Mouse (Mus musculus) fibroblast of lung, adult 2 months (primary cell): ENCODE measurements around the gene Nipbl.
"Not testable (repeated sequence)": the region's sequence is repeated elsewhere in the genome, so short reads cannot be mapped to it uniquely, and the experiment has no call there.

Experiments used
- DNase-seq: peaks from one replicate; pipeline ENCODE4 v3.0.0-alpha.2; 2011; ENCODE audit warnings: low read depth

Gene Nipbl

GRCm38 (mm10) chr15:8443926-8444889, at the start of gene Nipbl:
TSS of gene Nipbl (minus strand) at chr15:8444463.
- DNase-seq: peak; percentile 73

GRCm38 (mm10) chr15:8485261-8485660, 41.0 kb upstream of the Nipbl start:
- DNase-seq: no peak

GRCm38 (mm10) chr15:8469006-8469575, 24.8 kb upstream of the Nipbl start:
- no peak for DNase-seq

GRCm38 (mm10) chr15:8463521-8463920, 19.3 kb upstream of the Nipbl start:
- no peak for DNase-seq

GRCm38 (mm10) chr15:8462780-8463179, 18.5 kb upstream of the Nipbl start:
- DNase-seq: no peak

- no peak for DNase-seq
These were observed 16.6 kb upstream of the Nipbl start for GRCm38 (mm10) chr15:8460871-8461270.

- no peak for DNase-seq
These were observed 15.7 kb upstream of the Nipbl start for GRCm38 (mm10) chr15:8459979-8460378.

- DNase-seq: not testable (repeated sequence)
These were observed 12.0 kb upstream of the Nipbl start for GRCm38 (mm10) chr15:8456223-8456622.

GRCm38 (mm10) chr15:8455486-8455885, 11.2 kb upstream of the Nipbl start:
- DNase-seq: no peak

- DNase-seq: no peak
These were observed 6.8 kb upstream of the Nipbl start for GRCm38 (mm10) chr15:8451071-8451470.

GRCm38 (mm10) chr15:8447193-8447767, 3.0 kb upstream of the Nipbl start:
- DNase-seq: no peak

- DNase-seq: peak; percentile 47
These were observed 2.2 kb upstream of the Nipbl start for GRCm38 (mm10) chr15:8446435-8446834.

- no peak for DNase-seq
These were observed 1.7 kb upstream of the Nipbl start for GRCm38 (mm10) chr15:8445951-8446419.

- DNase-seq: peak; percentile 77
These were observed 781 bp upstream of the Nipbl start for GRCm38 (mm10) chr15:8444890-8445597.

- no peak for DNase-seq
These were observed 916 bp downstream of the Nipbl start for GRCm38 (mm10) chr15:8443168-8443925.

- no peak for DNase-seq
These were observed 1.5 kb downstream of the Nipbl start for GRCm38 (mm10) chr15:8442761-8443160.

- DNase-seq: no peak
These were observed 2.1 kb downstream of the Nipbl start for GRCm38 (mm10) chr15:8442156-8442555.

- DNase-seq: no peak
These were observed 10.9 kb downstream of the Nipbl start for GRCm38 (mm10) chr15:8433239-8433947.

GRCm38 (mm10) chr15:8432534-8432933, 11.7 kb downstream of the Nipbl start:
- DNase-seq: no peak

GRCm38 (mm10) chr15:8429502-8429901, 14.8 kb downstream of the Nipbl start:
- DNase-seq: no peak

- DNase-seq: no peak
These were observed 23.4 kb downstream of the Nipbl start for GRCm38 (mm10) chr15:8420909-8421308.
